Mouse (Mus musculus): Measurements from ENCODE around the gene Meis3.

Gene Meis3

GRCm38 (mm10) chr7:16174597-16175541 is at the start of gene Meis3:
TSS of gene Meis3 (plus strand) at chr7:16175090.
- peak; percentile 58 for DNase-seq

DNA sequence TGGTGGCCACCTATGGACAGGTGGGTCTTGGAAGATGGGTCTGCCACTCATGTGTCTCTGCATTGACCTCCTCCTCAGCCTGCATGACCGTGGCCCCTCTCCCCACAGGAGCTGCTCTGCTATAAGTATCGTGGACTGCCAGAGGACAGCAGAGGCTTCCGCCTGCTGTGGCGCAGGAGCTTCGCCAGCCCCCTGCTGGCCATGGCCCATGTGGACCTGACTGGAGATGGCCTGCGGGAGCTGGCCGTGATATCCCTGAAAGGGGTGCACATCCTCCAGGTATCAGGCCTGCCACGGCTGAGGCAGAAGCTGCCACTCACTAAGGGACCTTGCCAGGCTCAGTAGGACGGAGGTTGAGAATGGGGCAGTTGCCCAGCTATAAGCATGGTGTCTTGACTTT is 49.1 kb upstream of the Meis3 start:
- DNase-seq, result no peak

GRCm38 (mm10) chr7:16128344-16128743 is 46.5 kb upstream of the Meis3 start:
- DNase-seq, result peak; percentile 50

DNA sequence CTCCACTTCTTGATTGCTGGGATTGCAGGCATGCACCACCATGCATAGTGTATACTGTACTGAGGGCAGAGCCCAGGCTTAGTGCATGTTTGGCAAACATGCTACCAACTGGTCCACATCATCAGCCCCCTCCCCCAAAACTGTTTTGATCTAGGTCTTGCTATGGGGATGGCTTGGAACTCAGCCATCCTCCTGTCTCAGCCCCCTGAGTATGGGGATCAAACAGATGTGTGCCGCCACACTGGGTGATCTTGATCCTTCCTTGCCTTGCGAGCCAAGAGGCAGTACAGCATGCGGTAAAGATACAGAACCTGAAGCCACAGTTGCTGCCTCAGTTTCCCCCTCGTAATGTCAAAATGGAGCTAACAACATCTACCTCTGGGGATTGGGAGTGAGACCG is 46.0 kb upstream of the Meis3 start:
- DNase-seq, result no peak

- DNase-seq, result peak; percentile 93
Observed at GRCm38 (mm10) chr7:16129421-16129845, 45.5 kb upstream of the Meis3 start, which contains the start of gene Slc8a2. TSS of gene Slc8a2 (plus strand) at chr7:16129826.

DNA sequence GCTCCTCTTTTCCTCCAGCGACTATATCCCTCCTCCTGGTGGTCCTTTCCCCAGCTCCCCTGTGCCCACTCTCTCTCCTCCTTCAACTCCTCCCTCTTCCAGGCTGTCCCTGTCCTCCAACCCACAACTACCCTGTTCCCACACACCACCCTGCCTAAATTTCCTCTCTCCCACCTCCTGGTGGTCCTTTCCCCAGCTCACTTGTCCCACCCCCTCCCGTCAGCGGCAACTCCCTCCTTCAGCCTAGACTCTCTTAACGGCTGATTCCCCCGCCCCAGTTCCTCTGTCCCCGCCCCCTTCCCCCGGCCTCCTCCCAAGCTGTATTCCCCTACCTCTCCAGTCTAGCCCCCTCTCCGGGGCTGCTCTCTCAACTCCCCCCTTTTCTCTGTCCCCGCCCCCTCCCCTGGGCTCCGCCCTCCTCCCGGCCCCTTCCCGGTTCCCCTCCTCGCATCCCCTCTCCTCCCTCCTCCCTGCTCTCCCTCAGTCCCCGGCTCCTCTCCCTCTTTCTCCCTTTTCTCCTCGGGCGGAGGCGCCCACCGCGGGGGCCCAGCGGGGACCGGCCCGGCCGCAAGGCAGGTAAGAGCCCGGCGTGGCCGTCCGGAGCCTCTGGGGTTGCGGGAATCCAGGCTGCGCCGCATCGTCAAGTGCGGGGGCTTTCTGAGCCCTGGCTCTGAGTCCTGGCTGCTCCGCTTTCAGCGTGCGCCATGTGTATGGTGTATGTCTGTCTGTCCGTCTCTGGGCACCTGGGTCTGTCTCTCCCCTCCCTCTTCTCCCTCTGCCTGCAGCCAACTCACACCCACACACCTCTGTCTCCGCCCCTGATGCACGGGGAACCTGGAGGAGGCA is 44.8 kb upstream of the Meis3 start:
- peak; percentile 58 for DNase-seq

DNA sequence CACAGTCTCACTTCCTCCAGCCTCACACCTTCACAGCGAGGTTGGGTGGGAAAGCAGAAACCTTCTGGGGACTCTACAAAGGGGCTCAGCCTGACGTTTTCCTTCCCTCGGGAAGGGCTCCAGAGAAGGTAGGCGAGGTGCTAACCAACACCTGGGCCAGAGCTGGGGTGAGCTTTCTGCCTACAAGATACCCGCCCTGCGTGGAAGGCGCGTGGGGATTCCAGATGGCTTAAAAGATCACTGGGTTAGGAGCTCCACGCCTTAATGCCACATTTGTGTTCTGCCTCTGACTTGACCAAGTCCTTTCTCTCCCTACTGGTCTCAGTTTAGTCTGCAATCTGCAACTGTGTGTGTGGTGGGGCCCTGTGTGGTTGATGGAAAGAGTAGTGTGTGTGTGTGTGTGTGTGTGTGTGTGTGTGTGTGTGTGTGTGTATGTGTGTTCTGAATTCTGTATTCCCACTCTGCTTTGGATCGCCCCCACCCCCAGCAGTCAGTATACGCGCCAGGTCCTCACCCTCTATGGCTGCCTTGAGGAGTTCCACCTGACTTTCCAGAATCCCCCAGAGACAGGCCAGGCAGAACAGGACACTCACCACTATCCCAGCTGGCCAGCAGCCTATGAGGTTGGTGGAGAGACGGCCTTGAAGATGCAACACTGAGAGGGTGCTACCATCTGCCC is 43.8 kb upstream of the Meis3 start:
- DNase-seq, result peak; percentile 52

DNA sequence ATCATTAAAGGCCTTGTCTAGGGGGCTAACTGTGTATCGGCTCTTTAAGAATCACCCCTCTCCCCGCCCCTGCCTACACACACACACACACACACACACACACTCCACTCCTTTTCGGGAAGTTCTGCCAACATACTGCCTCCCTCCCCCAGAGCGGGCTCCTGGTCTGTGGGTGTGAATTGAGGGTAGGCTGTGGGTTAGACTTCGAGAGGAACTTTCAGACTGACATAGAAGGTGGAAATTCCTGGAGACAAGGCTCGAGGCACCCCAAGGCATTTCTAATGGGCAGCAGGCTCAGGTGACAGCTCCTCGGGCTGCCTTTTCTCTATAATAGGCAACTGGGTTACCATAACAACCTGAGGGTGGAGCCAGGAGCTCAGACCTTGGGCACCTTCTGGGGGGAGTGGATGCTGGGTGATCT is 42.7 kb upstream of the Meis3 start:
- peak; percentile 54 for DNase-seq

DNA sequence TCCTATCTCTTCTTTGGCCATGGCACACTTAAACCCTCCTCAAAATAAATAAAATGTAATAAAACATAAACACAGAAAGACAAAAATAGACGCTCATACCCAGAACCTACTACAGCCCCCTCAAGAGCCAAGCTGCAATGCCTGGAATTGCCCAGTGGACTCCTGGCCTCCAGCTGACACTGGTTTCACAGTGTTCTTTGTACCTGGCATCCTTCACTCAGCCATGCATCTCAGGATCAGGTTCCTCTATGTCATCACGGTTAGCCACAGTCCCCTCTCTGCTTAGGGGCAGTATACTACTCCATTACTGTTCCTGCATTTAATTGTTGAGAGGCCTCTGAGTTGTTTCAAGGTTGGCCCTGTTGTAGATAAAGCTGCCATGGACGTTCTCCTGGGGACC is 42.0 kb upstream of the Meis3 start:
- DNase-seq, result no peak

DNA sequence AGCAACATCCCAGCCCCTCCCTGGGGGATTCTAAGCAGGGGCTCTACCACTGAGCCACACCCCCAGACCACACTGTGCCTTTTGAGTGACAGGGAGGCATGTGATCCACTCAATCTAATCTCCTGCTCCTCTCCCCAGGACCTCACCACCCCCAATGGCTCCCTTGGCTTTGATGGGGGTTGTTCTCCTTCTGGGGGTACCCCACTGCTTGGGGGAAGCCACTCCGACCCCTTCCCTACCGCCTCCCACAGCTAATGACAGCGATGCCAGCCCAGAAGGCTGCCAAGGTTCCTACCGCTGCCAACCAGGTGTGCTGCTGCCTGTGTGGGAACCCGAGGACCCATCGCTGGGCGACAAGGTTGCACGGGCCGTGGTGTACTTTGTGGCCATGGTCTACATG is 41.2 kb upstream of the Meis3 start:
- no peak for DNase-seq

DNA sequence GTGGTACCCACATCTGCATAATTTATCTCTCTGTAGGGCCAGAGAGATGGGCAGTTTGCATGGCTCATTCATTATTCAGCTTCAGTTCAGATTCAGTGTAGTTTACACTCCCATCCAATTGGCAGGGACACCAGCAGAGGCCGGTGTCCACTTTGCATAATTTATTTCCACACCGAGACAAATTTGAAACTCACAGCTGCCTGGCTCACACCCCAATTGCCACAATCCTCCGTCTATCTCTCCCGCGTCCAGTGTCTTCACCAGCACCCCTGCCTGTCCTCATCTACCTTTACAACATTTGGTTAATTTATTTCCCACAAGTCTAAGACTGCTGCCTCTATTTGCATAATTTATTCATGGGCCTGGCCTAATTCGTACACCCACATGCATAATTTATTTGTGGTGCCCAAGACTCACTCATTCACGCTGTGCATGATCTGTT is 39.9 kb upstream of the Meis3 start:
- no peak for DNase-seq

DNA sequence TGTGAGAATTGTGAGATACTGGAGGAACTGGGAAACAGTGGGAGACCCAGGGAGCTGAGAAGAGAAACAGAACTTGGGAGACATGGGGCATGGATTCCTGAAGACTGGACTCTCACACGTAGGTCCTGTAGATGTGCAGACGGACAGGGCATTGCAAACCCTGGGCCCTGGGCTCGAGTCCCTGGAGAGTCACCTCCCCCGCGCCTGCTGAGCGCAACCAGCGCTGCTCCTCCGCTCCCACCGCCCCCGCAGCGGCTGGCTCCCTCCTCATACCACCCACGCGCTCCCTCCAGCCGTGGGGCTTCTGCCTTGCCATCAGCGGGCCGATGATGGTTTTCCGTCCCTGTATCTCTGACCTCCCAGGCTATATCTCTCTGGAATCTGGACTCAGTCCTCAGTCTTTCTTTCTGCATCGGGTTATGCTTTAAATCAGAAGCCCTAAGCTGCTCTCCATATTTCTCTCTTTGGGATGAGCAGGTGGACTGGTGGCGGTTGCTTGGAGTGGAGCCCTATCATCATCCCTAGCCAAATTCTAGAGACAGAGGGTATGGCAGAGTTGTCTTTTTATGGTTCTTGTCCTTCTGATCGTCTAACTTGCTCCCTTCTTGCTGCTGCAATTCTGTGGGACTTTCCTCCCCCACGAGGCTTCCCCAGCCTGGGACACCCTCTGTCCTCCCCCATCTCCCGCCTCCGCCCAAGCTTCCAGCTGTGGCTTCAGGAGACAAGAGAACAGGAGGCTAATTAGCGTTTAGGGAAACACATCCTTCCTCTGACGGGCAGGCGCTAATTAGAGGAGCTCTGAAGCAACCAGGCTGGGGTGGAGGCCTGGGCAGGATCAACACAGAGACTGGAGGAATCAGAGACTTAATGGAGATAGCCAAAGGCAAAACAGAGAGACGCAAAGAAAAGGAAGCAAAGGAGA is 28.1 kb upstream of the Meis3 start:
- peak; percentile 83 for DNase-seq

DNA sequence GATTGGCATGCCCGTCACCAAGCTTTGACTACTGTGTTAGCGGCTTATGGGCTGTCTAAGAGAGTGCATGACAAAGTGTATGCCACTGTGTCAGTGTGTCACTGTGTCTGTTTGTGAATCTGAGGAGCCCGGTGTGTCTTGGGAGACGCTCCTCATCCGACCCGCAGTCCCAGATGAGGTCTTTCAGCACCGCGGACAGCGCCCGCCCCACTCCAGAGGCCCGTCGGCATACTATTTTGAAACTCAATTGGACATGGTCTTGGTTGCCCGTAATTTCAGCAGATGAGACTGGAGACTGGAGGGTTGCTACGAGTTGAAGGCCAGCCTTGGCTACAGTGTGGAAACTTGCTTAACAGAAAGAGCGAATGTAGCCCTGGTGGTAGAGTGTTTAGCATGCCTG is 27.2 kb upstream of the Meis3 start:
- DNase-seq, result no peak

GRCm38 (mm10) chr7:16149241-16149640 is 25.6 kb upstream of the Meis3 start:
- peak; percentile 94 for DNase-seq

DNA sequence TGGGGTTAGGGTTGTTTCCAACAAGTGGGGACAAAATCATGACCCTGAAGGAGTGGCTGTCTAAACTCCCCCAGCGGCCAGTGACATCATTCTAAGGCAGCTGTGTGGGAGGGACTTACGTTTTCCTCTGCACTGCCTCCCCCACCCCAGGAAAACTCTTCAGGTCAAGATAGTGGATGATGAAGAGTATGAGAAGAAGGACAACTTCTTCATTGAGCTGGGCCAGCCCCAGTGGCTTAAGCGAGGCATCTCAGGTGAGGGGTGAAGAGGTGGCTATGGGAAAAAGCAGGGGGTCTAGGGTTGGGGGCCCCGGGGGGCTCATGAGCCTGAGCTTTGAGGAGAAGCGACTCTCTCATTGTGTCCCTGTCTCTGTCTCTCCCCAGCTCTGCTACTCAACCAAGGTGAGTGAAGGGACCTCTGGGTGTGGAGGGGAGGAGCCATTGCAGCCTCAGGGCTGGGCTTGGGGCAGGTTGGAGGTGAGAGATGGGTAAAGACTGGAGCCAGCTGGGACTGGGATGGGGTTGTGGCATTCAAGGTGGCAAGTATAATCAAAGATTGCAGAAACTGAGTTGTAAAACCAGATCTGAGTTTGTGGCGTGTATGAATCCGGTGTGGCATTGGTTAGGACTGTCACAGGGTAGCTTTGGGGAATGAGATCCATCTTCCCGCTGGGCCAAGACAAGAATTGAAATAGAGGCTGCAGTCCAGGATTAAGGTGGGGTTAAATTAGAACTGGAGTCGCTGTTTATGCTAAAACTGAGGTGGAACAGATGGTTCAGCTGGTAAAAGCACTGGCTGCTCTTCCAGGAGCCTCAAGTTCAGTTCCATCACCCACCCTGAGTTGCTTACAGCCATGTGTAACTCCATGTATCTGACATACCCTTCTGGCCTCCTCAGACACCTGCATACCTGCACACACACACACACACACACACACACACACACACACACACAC is 24.4 kb upstream of the Meis3 start:
- DNase-seq, result no peak

- DNase-seq, result peak; percentile 74
Observed at GRCm38 (mm10) chr7:16153522-16153921, 21.4 kb upstream of the Meis3 start.

GRCm38 (mm10) chr7:16155132-16155872 is 19.6 kb upstream of the Meis3 start:
- peak; percentile 63 for DNase-seq

DNA sequence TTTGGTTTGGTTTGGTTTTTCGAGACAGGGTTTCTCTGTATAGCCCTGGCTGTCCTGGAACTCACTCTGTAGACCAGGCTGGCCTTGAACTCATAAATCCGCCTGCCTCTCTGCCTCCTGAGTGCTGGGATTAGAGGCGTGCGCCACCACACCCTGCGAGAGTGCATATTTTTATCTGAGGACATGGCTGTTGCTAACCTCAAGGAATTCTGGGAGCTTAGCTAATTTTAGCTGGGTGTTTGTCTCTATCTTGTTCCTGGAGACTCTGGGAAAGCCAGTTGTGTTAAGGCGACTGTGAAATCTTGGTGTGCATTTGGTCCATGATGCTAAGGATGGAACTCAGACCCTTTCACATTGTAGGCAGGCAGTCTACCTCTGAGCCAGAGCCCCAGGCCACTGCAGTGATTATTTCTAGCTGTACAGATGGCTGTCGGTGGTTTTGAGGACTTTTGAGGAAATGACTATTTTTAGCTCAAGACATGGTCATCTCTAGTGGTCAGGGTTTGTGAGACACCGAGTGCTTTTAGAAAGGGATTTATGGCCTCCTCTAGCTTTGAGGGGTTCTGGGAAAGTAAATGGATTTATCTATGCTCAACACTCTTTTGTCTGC is 18.7 kb upstream of the Meis3 start:
- DNase-seq, result peak; percentile 63

DNA sequence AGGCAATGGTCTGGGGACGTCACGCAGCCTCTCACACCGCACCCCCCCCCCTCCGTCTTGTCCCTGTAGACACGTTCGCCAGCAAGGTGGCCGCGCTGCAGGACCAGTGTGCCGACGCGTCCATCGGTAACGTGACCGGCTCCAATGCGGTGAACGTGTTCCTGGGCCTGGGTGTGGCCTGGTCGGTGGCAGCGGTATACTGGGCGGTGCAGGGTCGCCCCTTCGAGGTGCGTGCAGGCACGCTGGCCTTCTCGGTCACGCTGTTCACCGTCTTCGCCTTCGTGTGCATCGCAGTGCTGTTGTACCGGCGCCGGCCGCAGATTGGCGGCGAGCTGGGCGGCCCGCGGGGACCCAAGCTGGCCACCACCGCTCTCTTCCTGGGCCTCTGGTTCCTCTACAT is 16.2 kb upstream of the Meis3 start:
- DNase-seq, result no peak
